Mouse (Mus musculus) liver, postnatal 0 days (tissue): ENCODE measurements around the gene Ccdc6. TPM values are rescaled to one million over a fixed set of nuclear protein-coding genes. Genes with fewer than 3 reads are reported as not detected.

Experiments
- ATAC-seq: fragments of 200-750 bp; cut with Nextera tagmentation; 2 replicates; pipeline ENCODE4 v1.8.0; 2017; ENCODE audit warnings: mild to moderate bottlenecking, moderate library complexity
- DNase-seq: peaks from one replicate; pipeline ENCODE4 v3.0.0-alpha.2; 2016
- H3K27ac ChIP-seq: fragments of 300-500 bp; sonication (generic); 2 replicates; pipeline ENCODE4 v1.5.1; 2014; ENCODE audit warnings: antibody characterized with exemption, moderate library complexity, mild to moderate bottlenecking, low read depth
- H3K27me3 ChIP-seq: fragments of 300-500 bp; sonication (generic); 2 replicates; pipeline ENCODE4 v1.6.1; 2014; ENCODE audit warnings: low read length, control low read depth, mixed read lengths; ENCODE audit not compliant: insufficient read depth
- H3K36me3 ChIP-seq: fragments of 300-500 bp; sonication (generic); replicated peaks from 2 replicates; pipeline ENCODE4 v1.6.1; 2014; ENCODE audit warnings: mild to moderate bottlenecking, control low read depth, low read length, moderate library complexity, mixed read lengths; ENCODE audit not compliant: insufficient read depth
- H3K4me1 ChIP-seq: fragments of 300-500 bp; sonication (generic); 2 replicates; pipeline ENCODE4 v1.6.1; 2014; ENCODE audit warnings: antibody characterized with exemption, mild to moderate bottlenecking, control low read depth; ENCODE audit not compliant: insufficient read depth
- H3K4me2 ChIP-seq: fragments of 300-500 bp; sonication (generic); 2 replicates; pipeline ENCODE4 v1.6.1; 2014; ENCODE audit warnings: low read depth, mild to moderate bottlenecking, low read length, moderate library complexity, mixed read lengths
- H3K4me3 ChIP-seq: fragments of 300-500 bp; sonication (generic); 2 replicates; pipeline ENCODE4 v1.5.1; 2014; ENCODE audit warnings: low read depth, low read length
- H3K9ac ChIP-seq: fragments of 300-500 bp; sonication (generic); replicated peaks from 2 replicates; pipeline ENCODE4 v1.6.1; 2014; ENCODE audit warnings: mild to moderate bottlenecking, moderate library complexity
- H3K9me3 ChIP-seq: fragments of 300-500 bp; sonication (generic); 2 replicates; pipeline ENCODE4 v1.6.1; 2016; ENCODE audit warnings: mild to moderate bottlenecking, control low read depth, low read length, mixed read lengths
- CTCF ChIP-seq: sonication (generic); IDR thresholded peaks from 2 replicates; pipeline ENCODE4 v1.5.1; 2016; ENCODE audit warnings: antibody characterized with exemption, low read depth
- EP300 ChIP-seq: IDR thresholded peaks from 2 replicates; pipeline ENCODE4 v1.6.1; 2016; ENCODE audit warnings: antibody characterized with exemption, low read depth, mild to moderate bottlenecking
- WGBS: fragments of 180-500 bp; shearing (Covaris S2); extraction: QIAGEN DNeasy Blood & Tissue Kit; methylation state at CpG from one replicate; pipeline ENCODE4 v1.1.7; 2014; ENCODE audit not compliant: insufficient replicate concordance; 5-methylcytosine and 5-hydroxymethylcytosine counted together
- polyA plus RNA-seq: library from polyadenylated mRNA; unstranded; fragments of >200 nt; fragmentation: Nextera tagmentation; extraction: Ambion mirVana; gene quantifications from 2 replicates; pipeline ENCODE4 v1.2.1, GENCODE M21; 2015

Ccdc6 gene
- polyA plus RNA-seq, 1 experiment from 2014 or later = 6.3 TPM

- no peak overlapping the region for H3K9ac ChIP-seq
- peaks cover 36% of the 10 kb centered on the region for H3K36me3 ChIP-seq
- H3K4me3 ChIP-seq = no peak overlapping the region
- 0 out of 2 replicates have a peak, but pooled peaks cover 3% of the 10 kb centered on the region for H3K4me1 ChIP-seq
- DNase-seq (no peak), ATAC-seq (no peak)
- no peaks in the 10 kb centered on the region for H3K27me3 ChIP-seq
- 89% methylated on average over 13 of the region's 13 CpGs for WGBS
- H3K4me2 ChIP-seq = no peak overlapping the region
- TF ChIP-seq CTCF = 0 out of 2 replicates have a peak, but pooled peaks have one; percentile 3
- no peak for TF ChIP-seq EP300
- no peaks in the 10 kb centered on the region for H3K9me3 ChIP-seq
- no peak overlapping the region for H3K27ac ChIP-seq
Observed at GRCm38 (mm10) chr10:70189864-70190263, 92.9 kb downstream of the Ccdc6 start.

- no peak overlapping the region for H3K9ac ChIP-seq
- H3K9me3 ChIP-seq = no peaks in the 10 kb centered on the region
- 67% methylated on average over 9 of the region's 9 CpGs for WGBS
- ATAC-seq (no peak), DNase-seq (no peak)
- no peak for TF ChIP-seq CTCF
- no peak for TF ChIP-seq EP300
- H3K4me2 ChIP-seq = no peak overlapping the region
- peaks cover 19% of the 10 kb centered on the region for H3K36me3 ChIP-seq
- no peak overlapping the region for H3K4me3 ChIP-seq
- H3K4me1 ChIP-seq = peaks cover 17% of the 10 kb centered on the region
- H3K27ac ChIP-seq = no peak overlapping the region
- H3K27me3 ChIP-seq = no peaks in the 10 kb centered on the region
Observed at GRCm38 (mm10) chr10:70194283-70194682, 97.4 kb downstream of the Ccdc6 start.

GRCm38 (mm10) chr10:70195279-70195678 lies 98.4 kb downstream of the Ccdc6 start:
- peak; percentile 77 for ATAC-seq
- Histone ChIP-seq H3K9ac (peak overlapping the region; percentile 18; the same call in 1 of the 2 replicates), H3K4me1 (peaks cover 17% of the 10 kb centered on the region), H3K36me3 (peaks cover 11% of the 10 kb centered on the region), H3K4me3 (no peak overlapping the region), H3K4me2 (peak overlapping the region; percentile 55), H3K9me3 (no peaks in the 10 kb centered on the region), H3K27me3 (no peaks in the 10 kb centered on the region), H3K27ac (peak overlapping the region; percentile 64)
- TF ChIP-seq EP300 (no peak), CTCF (no peak)
- no peak for DNase-seq
- WGBS = 24% methylated on average over 7 of the region's 7 CpGs

- Histone ChIP-seq H3K9me3 (no peaks in the 10 kb centered on the region), H3K36me3 (peaks cover 10% of the 10 kb centered on the region; the same call in 1 of the 2 replicates), H3K4me2 (peak overlapping the region; percentile 55), H3K9ac (peak overlapping the region; percentile 18; the same call in 1 of the 2 replicates), H3K27ac (0 out of 2 replicates have a peak overlapping the region, but pooled peaks have one; percentile 64), H3K4me3 (no peak overlapping the region), H3K4me1 (peaks cover 17% of the 10 kb centered on the region), H3K27me3 (no peaks in the 10 kb centered on the region)
- peak; percentile 82 for ATAC-seq
- WGBS = 36% methylated on average over 7 of the region's 7 CpGs
- no peak for TF ChIP-seq EP300
- peak; percentile 67 for TF ChIP-seq CTCF
- DNase-seq = peak; percentile 40
Observed at GRCm38 (mm10) chr10:70195786-70196185, 98.9 kb downstream of the Ccdc6 start.

- DNase-seq (no peak), ATAC-seq (no peak)
- Histone ChIP-seq H3K4me2 (no peak overlapping the region), H3K27ac (no peak overlapping the region), H3K4me3 (no peak overlapping the region), H3K36me3 (peaks cover 7% of the 10 kb centered on the region; the same call in 1 of the 2 replicates), H3K4me1 (peaks cover 17% of the 10 kb centered on the region), H3K9ac (no peak overlapping the region), H3K27me3 (no peaks in the 10 kb centered on the region), H3K9me3 (no peaks in the 10 kb centered on the region)
- WGBS = 79% methylated on average over 6 of the region's 6 CpGs
- TF ChIP-seq CTCF = no peak
- no peak for TF ChIP-seq EP300
Observed at GRCm38 (mm10) chr10:70196666-70197065, 99.7 kb downstream of the Ccdc6 start.

GRCm38 (mm10) chr10:70197601-70198000 lies 100.7 kb downstream of the Ccdc6 start:
- Histone ChIP-seq H3K36me3 (peaks cover 4% of the 10 kb centered on the region; the same call in 1 of the 2 replicates), H3K27ac (no peak overlapping the region), H3K4me3 (no peak overlapping the region), H3K9ac (no peak overlapping the region), H3K9me3 (no peaks in the 10 kb centered on the region), H3K27me3 (no peaks in the 10 kb centered on the region), H3K4me1 (peaks cover 17% of the 10 kb centered on the region), H3K4me2 (no peak overlapping the region)
- 77% methylated on average over 2 of the region's 2 CpGs for WGBS
- DNase-seq (no peak), ATAC-seq (no peak)
- TF ChIP-seq EP300 (no peak), CTCF (no peak)

GRCm38 (mm10) chr10:70198012-70198411 lies 101.1 kb downstream of the Ccdc6 start:
- no peaks in the 10 kb centered on the region for H3K9me3 ChIP-seq
- H3K27ac ChIP-seq = no peak overlapping the region; the same call in 1 of the 2 replicates
- H3K36me3 ChIP-seq = no peaks in the 10 kb centered on the region
- ATAC-seq (no peak), DNase-seq (no peak)
- H3K9ac ChIP-seq = no peak overlapping the region
- TF ChIP-seq CTCF = no peak
- no peak for TF ChIP-seq EP300
- no peak overlapping the region for H3K4me3 ChIP-seq
- no peaks in the 10 kb centered on the region for H3K27me3 ChIP-seq
- H3K4me2 ChIP-seq = no peak overlapping the region
- 49% methylated on average over 6 of the region's 6 CpGs for WGBS
- H3K4me1 ChIP-seq = peaks cover 17% of the 10 kb centered on the region
